In the genomic region with DNA sequence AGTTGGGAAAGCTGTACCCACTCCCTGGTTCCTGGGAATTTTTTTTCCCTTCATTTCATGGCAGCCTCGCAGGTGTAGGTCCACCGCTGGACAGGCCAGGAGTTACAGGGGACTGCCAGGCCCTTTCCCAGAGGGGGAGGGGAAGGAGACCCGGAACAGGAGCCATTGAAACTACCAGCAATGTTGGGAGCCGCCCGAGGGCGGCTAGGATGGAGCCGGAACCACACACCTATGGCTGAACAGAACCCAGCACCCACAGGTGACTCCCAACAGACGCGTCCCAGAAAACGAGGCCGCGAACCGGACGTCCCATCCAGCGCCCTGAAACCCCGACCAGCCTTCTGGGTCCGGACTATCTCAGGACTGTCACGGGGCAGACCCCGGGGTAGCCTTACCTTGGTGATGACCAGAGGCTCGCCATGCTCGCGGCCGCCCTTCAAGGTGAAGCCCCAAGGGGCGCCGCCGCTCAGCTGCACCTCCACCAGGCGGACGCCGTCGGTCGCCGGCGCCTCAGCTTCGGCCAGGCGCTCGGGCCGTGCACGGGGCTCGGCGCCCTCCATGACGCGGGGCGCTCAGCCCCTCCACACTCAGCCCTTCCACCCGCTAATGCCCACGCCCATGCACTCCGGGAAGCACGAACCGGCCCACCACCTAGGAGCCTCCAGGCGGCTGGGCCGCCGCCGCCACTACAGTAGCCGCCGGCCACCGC, we compare ENCODE assay signal across 9 mouse cellular contexts. TPM values are rescaled to one million over a fixed set of nuclear protein-coding genes. Genes with fewer than 3 reads are reported as not detected.
DNase-seq lines count a peak whose midpoint lies in the region; ATAC-seq and TF ChIP-seq lines count a peak whose summit lies in the region.
"Had no signal": no experiment of that assay in that cellular context is flagged by ENCODE, and none has a peak within 500 bp of the region (broad histone marks: within the 10 kb centered on the region; RNA-seq: fewer than 3 reads in every experiment).

A gene (minus strand): TSS at position 575 of the 709 bp plus-strand sequence.

- 0 out of 2 replicates have a peak, but pooled peaks cover 2% of the 10 kb centered on the region for H3K4me1 ChIP-seq in forebrain, embryonic 16.5 days (replicated peaks; ENCODE audit: control insufficient read depth, insufficient read depth, low read length)
- H3K4me1 ChIP-seq in intestine, postnatal 0 days (replicated peaks; ENCODE audit: control insufficient read depth, insufficient read depth, low read length): no peaks in the 10 kb centered on the region
- H3K4me1 ChIP-seq in limb, embryonic 14.5 days (ENCODE audit: control insufficient read depth, insufficient read depth, low read length): no peaks in the 10 kb centered on the region
- no peaks in the 10 kb centered on the region for H3K4me1 ChIP-seq in midbrain, embryonic 16.5 days (ENCODE audit: control insufficient read depth, insufficient read depth, low read length)

- ATAC-seq in forebrain, embryonic 16.5 days: peak; percentile 81
- peak; percentile 75 for ATAC-seq in intestine, postnatal 0 days
- ATAC-seq in limb, embryonic 14.5 days (ENCODE audit: low FRiP score, low read depth): peak; percentile 80
- ATAC-seq in midbrain, embryonic 16.5 days: peak; percentile 63

- TF ChIP-seq CTCF in intestine, postnatal 0 days (IDR thresholded peaks at IDR 0.05; ENCODE audit: low read depth): no peak

- H3K4me3 ChIP-seq in forebrain, embryonic 16.5 days (replicated peaks; ENCODE audit: low read length): peak within 1 kb of the TSS; percentile 62
- H3K4me3 ChIP-seq in intestine, postnatal 0 days (ENCODE audit: low read depth, low read length): peak within 1 kb of the TSS; percentile 65
- peak within 1 kb of the TSS; percentile 55 for H3K4me3 ChIP-seq in limb, embryonic 14.5 days (replicated peaks; ENCODE audit: low read length)
- H3K4me3 ChIP-seq in midbrain, embryonic 16.5 days (ENCODE audit: low read depth, low read length): peak within 1 kb of the TSS; percentile 58

- H3K27me3 ChIP-seq in forebrain, embryonic 16.5 days (replicated peaks; ENCODE audit: control insufficient read depth, insufficient read depth, low read length): no peaks in the 10 kb centered on the region; the same call in 1 of the 2 replicates
- H3K27me3 ChIP-seq in intestine, postnatal 0 days (replicated peaks; ENCODE audit: control insufficient read depth, insufficient read depth, low read length): no peaks in the 10 kb centered on the region
- peaks cover 4% of the 10 kb centered on the region; the same call in 1 of the 2 replicates for H3K27me3 ChIP-seq in limb, embryonic 14.5 days (ENCODE audit: control insufficient read depth, insufficient read depth, low read length)
- H3K27me3 ChIP-seq in midbrain, embryonic 16.5 days (ENCODE audit: control insufficient read depth, insufficient read depth, low read depth, low read length): peaks cover 17% of the 10 kb centered on the region

- H3K27ac ChIP-seq in forebrain, embryonic 16.5 days (ENCODE audit: low read length): no peak within 1 kb of the TSS; the same call in 1 of the 2 replicates
- peak within 1 kb of the TSS; percentile 80 for H3K27ac ChIP-seq in intestine, postnatal 0 days (ENCODE audit: low read depth, low read length)
- H3K27ac ChIP-seq in limb, embryonic 14.5 days (replicated peaks; ENCODE audit: low read depth, low read length): 0 out of 2 replicates have a peak within 1 kb of the TSS, but pooled peaks have one; percentile 19
- H3K27ac ChIP-seq in midbrain, embryonic 16.5 days (ENCODE audit: low read length): no peak within 1 kb of the TSS

- H3K36me3 ChIP-seq in forebrain, embryonic 16.5 days (ENCODE audit: control insufficient read depth, insufficient read depth): no peaks in the 10 kb centered on the region
- no peaks in the 10 kb centered on the region for H3K36me3 ChIP-seq in intestine, postnatal 0 days (ENCODE audit: control insufficient read depth, insufficient read depth)
- no peaks in the 10 kb centered on the region for H3K36me3 ChIP-seq in limb, embryonic 14.5 days (ENCODE audit: control insufficient read depth, insufficient read depth, low read length)
- H3K36me3 ChIP-seq in midbrain, embryonic 16.5 days (ENCODE audit: control insufficient read depth, insufficient read depth, low read length): no peaks in the 10 kb centered on the region

- no peak for TF ChIP-seq POLR2A in limb, embryonic 14.5 days (IDR thresholded peaks at IDR 0.05; ENCODE audit: borderline replicate concordance, extremely low read depth, insufficient read depth, insufficient read length)

- no peaks in the 10 kb centered on the region for H3K9me3 ChIP-seq in forebrain, embryonic 16.5 days (ENCODE audit: control insufficient read depth, low read length)
- no peaks in the 10 kb centered on the region for H3K9me3 ChIP-seq in intestine, postnatal 0 days (ENCODE audit: control insufficient read depth)
- H3K9me3 ChIP-seq in limb, embryonic 14.5 days (ENCODE audit: control insufficient read depth, low read length): no peaks in the 10 kb centered on the region
- no peaks in the 10 kb centered on the region for H3K9me3 ChIP-seq in midbrain, embryonic 16.5 days (replicated peaks; ENCODE audit: control insufficient read depth, low read length, poor library complexity, severe bottlenecking)

- 10% methylated on average over 54 of the region's 55 CpGs for WGBS in forebrain, embryonic 16.5 days
- 15% methylated on average over 52 of the region's 55 CpGs for WGBS in intestine, postnatal 0 days
- 21% methylated on average over 47 of the region's 55 CpGs for WGBS in limb, embryonic 14.5 days
- WGBS in midbrain, embryonic 16.5 days: 15% methylated on average over 38 of the region's 55 CpGs

- H3K9ac ChIP-seq in forebrain, embryonic 16.5 days (replicated peaks; ENCODE audit: low read depth, low read length): peak within 1 kb of the TSS; percentile 60
- H3K9ac ChIP-seq in intestine, postnatal 0 days (ENCODE audit: low read depth, low read length): peak within 1 kb of the TSS; percentile 66
- H3K9ac ChIP-seq in limb, embryonic 14.5 days (ENCODE audit: low read depth, low read length, severe bottlenecking): peak within 1 kb of the TSS; percentile 61
- peak within 1 kb of the TSS; percentile 55 for H3K9ac ChIP-seq in midbrain, embryonic 16.5 days (ENCODE audit: low read depth, low read length)

- peak; percentile 5 to 8 for DNase-seq in cerebellum, postnatal 25 days
- no peak for DNase-seq in cerebellum, adult 11 months
- peak; percentile 16 to 25 for DNase-seq in adrenal gland, adult 18-20 months (ENCODE audit: low spot score in 2 of 2)
- DNase-seq in limb, embryonic 14.5 days (ENCODE audit: low spot score): no peak
- DNase-seq in B cell, adult 2 months: no peak

- H3K4me2 ChIP-seq in forebrain, embryonic 16.5 days (ENCODE audit: low read length): peak within 1 kb of the TSS; percentile 71
- H3K4me2 ChIP-seq in intestine, postnatal 0 days (replicated peaks; ENCODE audit: low read depth): peak within 1 kb of the TSS; percentile 62
- peak within 1 kb of the TSS; percentile 57 for H3K4me2 ChIP-seq in limb, embryonic 14.5 days (replicated peaks; ENCODE audit: low read depth, low read length, severe bottlenecking)
- H3K4me2 ChIP-seq in midbrain, embryonic 16.5 days (ENCODE audit: low read length): peak within 1 kb of the TSS; percentile 76

RNA-seq across cellular contexts. Expression of the gene that starts here (rescaled TPM):
- total RNA-seq in adrenal gland, adult 18-20 months (2021): 1 to 10 TPM; 2.8 to 8.3 TPM
- polyA plus RNA-seq in forebrain, embryonic 16.5 days (2015; fragmentation: Nextera tagmentation; extraction: Ambion mirVana): 49.2 and 59.3 TPM in 2 replicates
- 3.1 and 3.5 TPM in 2 replicates for polyA plus RNA-seq in intestine, postnatal 0 days (2015; fragmentation: Nextera tagmentation; extraction: Ambion mirVana)
- 7.0 and 8.0 TPM in 2 replicates for polyA plus RNA-seq in limb, embryonic 14.5 days (2012; rRNA removed)
- 8.2 and 8.7 TPM in 2 replicates for polyA plus RNA-seq in limb, embryonic 14.5 days (2014; fragmentation: Nextera tagmentation; extraction: Ambion mirVana)
- polyA plus RNA-seq in midbrain, embryonic 16.5 days (2015; fragmentation: Nextera tagmentation; extraction: Ambion mirVana): 123 and 151 TPM in 2 replicates
- total RNA-seq: hematopoietic stem cell, adult 5-6 weeks had no signal

Comparison
In these comparisons a context has a peak if more than half of its experiments do, and no peak if none do; other contexts are left out.
1. DNase-seq: peak in cerebellum, postnatal 25 days (2 of 2) and adrenal gland, adult 18-20 months (2 of 2); none in cerebellum, adult 11 months (single experiment), limb, embryonic 14.5 days (single experiment) and B cell, adult 2 months (0 of 2).
2. H3K27ac ChIP-seq: peak in intestine, postnatal 0 days (single experiment) and limb, embryonic 14.5 days (single experiment); none in forebrain, embryonic 16.5 days (single experiment) and midbrain, embryonic 16.5 days (single experiment).
3. Peak in every context shown above with its lines, with median percentiles within 50 percentile points of each other: ATAC-seq, H3K4me2 ChIP-seq, H3K4me3 ChIP-seq and H3K9ac ChIP-seq.